Mouse (Mus musculus) CH12.LX (cell line): Measurements from ENCODE around the gene Fbxo42. TPM values are rescaled to one million over a fixed set of nuclear protein-coding genes. Genes with fewer than 3 reads are reported as not detected.
A peak's percentile ranks its signal among the peaks of the same experiment; 100 is the strongest.

Source experiments
- DNase-seq: peaks from one replicate; pipeline ENCODE4 v3.0.0-alpha.2; 2013; ENCODE audit errors: extremely low read depth
- H3K27ac ChIP-seq: 2 replicates; pipeline ENCODE4 v1.5.1; 2012; ENCODE audit warnings: low read depth, mild to moderate bottlenecking, control low read depth, moderate library complexity; ENCODE audit not compliant: insufficient read depth
- H3K27me3 ChIP-seq: replicated peaks from 2 replicates; pipeline ENCODE3; 2012; ENCODE audit warnings: inconsistent platforms
- H3K36me3 ChIP-seq, 2 experiments: replicated peaks in 1 of 2; 2 replicates each; pipeline versions ENCODE3 to v1.6.1; 2012; ENCODE audit warnings: inconsistent platforms in 1 of 2, low read length in 1 of 2, mild to moderate bottlenecking in 1 of 2, mixed read lengths in 1 of 2, moderate library complexity in 1 of 2; ENCODE audit not compliant: control insufficient read depth in 1 of 2, insufficient read depth in 1 of 2
- H3K4me1 ChIP-seq, 2 experiments: 2 replicates each; pipeline ENCODE4 v1.6.1; 2012; ENCODE audit warnings: inconsistent platforms in 1 of 2, moderate library complexity in 1 of 2; ENCODE audit not compliant: insufficient read depth in 2 of 2, control insufficient read depth in 1 of 2
- H3K4me2 ChIP-seq: 2 replicates; pipeline ENCODE4 v1.6.1; 2012; ENCODE audit warnings: low read depth, mild to moderate bottlenecking, control low read depth; ENCODE audit not compliant: poor library complexity, insufficient read depth, severe bottlenecking
- H3K4me3 ChIP-seq, 3 experiments: fragments of 150-350 bp in 1 of 3; sonication (generic) in 1 of 3; replicated peaks in 1 of 3; 2 replicates each; pipeline versions ENCODE3 to v1.5.1; 2011 to 2012; ENCODE audit warnings: low read depth in 2 of 3, low read length in 2 of 3, mild to moderate bottlenecking in 2 of 3, moderate library complexity in 2 of 3, control low read depth in 1 of 3, improper control_type of control experiment in 1 of 3, inconsistent platforms in 1 of 3, mixed read lengths in 1 of 3; ENCODE audit not compliant: poor library complexity in 1 of 3
- H3K79me2 ChIP-seq: replicated peaks from 2 replicates; pipeline ENCODE4 v1.6.1; 2012; ENCODE audit warnings: mild to moderate bottlenecking, moderate library complexity; ENCODE audit not compliant: control insufficient read depth, poor library complexity, insufficient read depth, severe bottlenecking; ENCODE audit errors: extremely low read depth
- H3K9ac ChIP-seq: 2 replicates; pipeline ENCODE4 v1.6.1; 2012; ENCODE audit warnings: low read depth, mild to moderate bottlenecking, control low read depth, moderate library complexity; ENCODE audit not compliant: insufficient read depth
- H3K9me3 ChIP-seq: replicated peaks from 2 replicates; pipeline ENCODE3; 2012; ENCODE audit warnings: low read length, inconsistent platforms, mixed read lengths
- BHLHE40 ChIP-seq: IDR thresholded peaks from 2 replicates; pipeline ENCODE4 v1.6.1; 2011; ENCODE audit warnings: mild to moderate bottlenecking, low read depth, low read length, improper control_type of control experiment
- CHD1 ChIP-seq: IDR thresholded peaks from 2 replicates; pipeline ENCODE4 v1.6.1; 2012; ENCODE audit warnings: low read depth, low read length, improper control_type of control experiment, inconsistent platforms
- CHD2 ChIP-seq: IDR thresholded peaks from 2 replicates; pipeline ENCODE4 v1.6.1; 2011; ENCODE audit warnings: low read length, improper control_type of control experiment
- CTCF ChIP-seq, 2 experiments: IDR thresholded peaks in 1 of 2; conservative IDR thresholded peaks in 1 of 2; 2 replicates each; pipeline ENCODE4 v1.5.1; 2011 to 2012; ENCODE audit warnings: low read depth in 2 of 2, low read length in 2 of 2, improper control_type of control experiment in 1 of 2, inconsistent platforms in 1 of 2, mild to moderate bottlenecking in 1 of 2, moderate library complexity in 1 of 2
- E2F4 ChIP-seq: IDR thresholded peaks from 2 replicates; pipeline ENCODE4 v1.6.1; 2011; ENCODE audit warnings: low read depth, low read length, improper control_type of control experiment; ENCODE audit not compliant: insufficient replicate concordance
- ELF1 ChIP-seq: IDR thresholded peaks from 2 replicates; pipeline ENCODE4 v1.6.1; 2014; ENCODE audit warnings: low read depth, mild to moderate bottlenecking, inconsistent platforms, low read length, improper control_type of control experiment
- EP300 ChIP-seq: IDR thresholded peaks from 2 replicates; pipeline ENCODE4 v1.6.1; 2011; ENCODE audit warnings: low read length, improper control_type of control experiment
- ETS1 ChIP-seq: conservative IDR thresholded peaks from 2 replicates; pipeline ENCODE4 v1.6.1; 2012; ENCODE audit warnings: low read depth, mild to moderate bottlenecking, inconsistent platforms, low read length, improper control_type of control experiment, moderate library complexity
- GABPA ChIP-seq: IDR thresholded peaks from 2 replicates; pipeline ENCODE4 v1.6.1; 2012; ENCODE audit warnings: low read depth, low read length, improper control_type of control experiment, inconsistent platforms; ENCODE audit not compliant: insufficient replicate concordance
- HCFC1 ChIP-seq: IDR thresholded peaks from 2 replicates; pipeline ENCODE4 v1.6.1; 2012; ENCODE audit warnings: low read depth, mild to moderate bottlenecking, inconsistent platforms, low read length, improper control_type of control experiment
- IRF4 ChIP-seq: IDR thresholded peaks from 2 replicates; pipeline ENCODE4 v1.6.1; 2014; ENCODE audit warnings: low read depth, mild to moderate bottlenecking, inconsistent platforms, low read length, improper control_type of control experiment
- JUN ChIP-seq: IDR thresholded peaks from 2 replicates; pipeline ENCODE4 v1.6.1; 2011; ENCODE audit warnings: low read depth, mild to moderate bottlenecking, low read length, improper control_type of control experiment, moderate library complexity; ENCODE audit not compliant: insufficient read depth
- KAT2A ChIP-seq: IDR thresholded peaks from 2 replicates; pipeline ENCODE4 v1.6.1; 2012; ENCODE audit warnings: low read length, improper control_type of control experiment, inconsistent platforms; ENCODE audit not compliant: insufficient replicate concordance
- MAFK ChIP-seq: IDR thresholded peaks from 2 replicates; pipeline ENCODE4 v1.6.1; 2011; ENCODE audit warnings: low read length, improper control_type of control experiment; ENCODE audit not compliant: insufficient replicate concordance
- MAX ChIP-seq: IDR thresholded peaks from 2 replicates; pipeline ENCODE4 v1.6.1; 2011; ENCODE audit warnings: low read length, improper control_type of control experiment
- MAZ ChIP-seq: IDR thresholded peaks from 2 replicates; pipeline ENCODE4 v1.6.1; 2012; ENCODE audit warnings: low read depth, mild to moderate bottlenecking, inconsistent platforms, low read length, improper control_type of control experiment, moderate library complexity
- MEF2A ChIP-seq: IDR thresholded peaks from 2 replicates; pipeline ENCODE4 v1.6.1; 2014; ENCODE audit warnings: low read depth, mild to moderate bottlenecking, inconsistent platforms, low read length, improper control_type of control experiment, borderline replicate concordance
- MXI1 ChIP-seq: IDR thresholded peaks from 2 replicates; pipeline ENCODE4 v1.6.1; 2011; ENCODE audit warnings: mild to moderate bottlenecking, low read depth, low read length, improper control_type of control experiment
- MYC ChIP-seq: IDR thresholded peaks from 2 replicates; pipeline ENCODE4 v1.6.1; 2011; ENCODE audit warnings: low read depth, mild to moderate bottlenecking, improper control_type of control experiment, low read length
- NELFE ChIP-seq: IDR thresholded peaks from 2 replicates; pipeline ENCODE4 v1.6.1; 2011; ENCODE audit warnings: low read depth, low read length, improper control_type of control experiment
- NRF1 ChIP-seq: IDR thresholded peaks from 2 replicates; pipeline ENCODE4 v1.6.1; 2014; ENCODE audit warnings: low read depth, mild to moderate bottlenecking, inconsistent platforms, low read length, improper control_type of control experiment, moderate library complexity
- PAX5 ChIP-seq: IDR thresholded peaks from 2 replicates; pipeline ENCODE4 v1.6.1; 2012; ENCODE audit warnings: low read length, inconsistent platforms, mixed read lengths
- POLR2A ChIP-seq: IDR thresholded peaks from 2 replicates; pipeline ENCODE4 v1.6.1; 2011; ENCODE audit warnings: low read depth, mild to moderate bottlenecking, improper control_type of control experiment, low read length
- POLR2AphosphoS2 ChIP-seq: IDR thresholded peaks from 2 replicates; pipeline ENCODE4 v1.6.1; 2011; ENCODE audit warnings: low read depth, low read length, improper control_type of control experiment
- RAD21 ChIP-seq: IDR thresholded peaks from 2 replicates; pipeline ENCODE4 v1.6.1; 2011; ENCODE audit warnings: low read depth, mild to moderate bottlenecking, low read length, improper control_type of control experiment, moderate library complexity
- RCOR1 ChIP-seq: conservative IDR thresholded peaks from 2 replicates; pipeline ENCODE4 v1.6.1; 2012; ENCODE audit warnings: low read depth, mild to moderate bottlenecking, inconsistent platforms, low read length, improper control_type of control experiment
- SIN3A ChIP-seq: IDR thresholded peaks from 2 replicates; pipeline ENCODE4 v1.6.1; 2012; ENCODE audit warnings: low read length, improper control_type of control experiment, inconsistent platforms
- SMC3 ChIP-seq: IDR thresholded peaks from 2 replicates; pipeline ENCODE4 v1.6.1; 2011; ENCODE audit warnings: low read depth, low read length, improper control_type of control experiment
- TBP ChIP-seq: conservative IDR thresholded peaks from 2 replicates; pipeline ENCODE4 v1.6.1; 2011; ENCODE audit warnings: low read depth, low read length, improper control_type of control experiment
- TCF12 ChIP-seq: IDR thresholded peaks from 2 replicates; pipeline ENCODE4 v1.6.1; 2014; ENCODE audit warnings: low read depth, mild to moderate bottlenecking, inconsistent platforms, low read length, improper control_type of control experiment
- UBTF ChIP-seq: IDR thresholded peaks from 2 replicates; pipeline ENCODE4 v1.6.1; 2012; ENCODE audit warnings: low read depth, mild to moderate bottlenecking, inconsistent platforms, low read length, improper control_type of control experiment, moderate library complexity
- USF1 ChIP-seq: IDR thresholded peaks from 2 replicates; pipeline ENCODE4 v1.6.1; 2014; ENCODE audit warnings: low read depth, mild to moderate bottlenecking, inconsistent platforms, low read length, improper control_type of control experiment
- USF2 ChIP-seq: conservative IDR thresholded peaks from 2 replicates; pipeline ENCODE4 v1.6.1; 2011; ENCODE audit warnings: low read depth, low read length, improper control_type of control experiment
- ZC3H11A ChIP-seq: IDR thresholded peaks from 2 replicates; pipeline ENCODE4 v1.6.1; 2012; ENCODE audit warnings: low read depth, mild to moderate bottlenecking, inconsistent platforms, low read length, improper control_type of control experiment
- ZKSCAN1 ChIP-seq: IDR thresholded peaks from 2 replicates; pipeline ENCODE4 v1.6.1; 2012; ENCODE audit warnings: low read depth, inconsistent platforms, low read length, improper control_type of control experiment, borderline replicate concordance
- ZMIZ1 ChIP-seq: IDR thresholded peaks from 2 replicates; pipeline ENCODE4 v1.6.1; 2012; ENCODE audit warnings: low read depth, mild to moderate bottlenecking, inconsistent platforms, low read length, improper control_type of control experiment
- ZNF384 ChIP-seq: IDR thresholded peaks from 2 replicates; pipeline ENCODE4 v1.6.1; 2012; ENCODE audit warnings: low read depth, low read length, improper control_type of control experiment, inconsistent platforms
- dilution Hi-C: fragments of 300-500 bp; cut with MboI; formaldehyde crosslinking; loops from 2 replicates; pipeline ENCODE4 v1.14.3; 2020; ENCODE audit warnings: low sequenced_read_pairs; ENCODE audit not compliant: extremely low pct_unique_long_range_greater_than_20kb, extremely low pct_ligation_motif_present
- in situ Hi-C: fragments of 300-500 bp; cut with MboI; formaldehyde crosslinking; loops from 3 replicates; pipeline ENCODE4 v1.14.3; 2019; ENCODE audit warnings: low sequenced_read_pairs, low pct_ligation_motif_present, low pct_unique_long_range_greater_than_20kb, mixed read lengths
- polyA plus RNA-seq: library from polyadenylated mRNA; unstranded; fragments of >175 nt; gene quantifications from 2 replicates; pipeline ENCODE4 v1.2.1, GENCODE M21; 2012; ENCODE audit warnings: low read depth; ENCODE audit not compliant: insufficient read length
- total RNA-seq, 2 experiments: library from RNA; depleted of rRNA; stranded (reverse); fragments of 300-350 nt in 1 of 2; fragments of >200 nt in 1 of 2; gene quantifications; 2 replicates each; pipeline ENCODE4 v1.2.3; 2012 to 2014

Gene Fbxo42
- total and polyA plus RNA-seq, 3 experiments: 9.8 to 16.5 (median 14.4) TPM

- Histone ChIP-seq H3K4me2 (peak within 1 kb of the TSS; percentile 63), H3K27me3 (no peaks in the 10 kb centered on the region), H3K79me2 (peaks cover 46% of the 10 kb centered on the region), H3K36me3 (peaks cover 0 to 16% of the 10 kb centered on the region in 2 experiments), H3K4me3 (peak within 1 kb of the TSS; percentile 73 to 88 (median 73)), H3K9me3 (no peaks in the 10 kb centered on the region), H3K9ac (peak within 1 kb of the TSS; percentile 87), H3K4me1 (peaks cover 24 to 68% of the 10 kb centered on the region in 2 experiments), H3K27ac (peak within 1 kb of the TSS; percentile 91)
- dilution Hi-C loops: no loop called here
- peak; percentile 99 for DNase-seq
- in situ Hi-C loops: no loop called here
- TF ChIP-seq USF1 (no peak), UBTF (0 out of 2 replicates have a peak, but pooled peaks have one; percentile 86), ETS1 (peak; percentile 27; the same call in 1 of the 2 replicates), MEF2A (peak; percentile 30), PAX5 (no peak), MYC (0 out of 2 replicates have a peak, but pooled peaks have one; percentile 5), EP300 (0 out of 2 replicates have a peak, but pooled peaks have one; percentile 19), MAZ (peak; percentile 79; the same call in 1 of the 2 replicates), ZMIZ1 (peak; percentile 61), CTCF (conservative IDR thresholded peaks at IDR 0.05 in 1 of 2, IDR thresholded peaks at IDR 0.05 in 1 of 2; ENCODE audit: low read depth in 2 of 2, low read length in 2 of 2) (no peak), CHD1 (no peak), BHLHE40 (no peak), JUN (no peak), ZC3H11A (no peak), ZKSCAN1 (no peak), HCFC1 (peak; percentile 90), TBP (0 out of 2 replicates have a peak, but pooled peaks have one; percentile 63), CHD2 (peak; percentile 52; the same call in 1 of the 2 replicates), NELFE (peak; percentile 72; the same call in 1 of the 2 replicates), MAX (peak; percentile 33; the same call in 1 of the 2 replicates), KAT2A (peak; percentile 51; the same call in 1 of the 2 replicates), RAD21 (no peak), USF2 (no peak), SMC3 (no peak), IRF4 (peak; percentile 7), ELF1 (peak; percentile 98), RCOR1 (peak; percentile 91; the same call in 1 of the 2 replicates), GABPA (no peak), TCF12 (peak; percentile 70), SIN3A (0 out of 2 replicates have a peak, but pooled peaks have one; percentile 60), NRF1 (peak; percentile 95), MAFK (no peak), POLR2A (peak; percentile 85), MXI1 (peak; percentile 74), POLR2AphosphoS2 (0 out of 2 replicates have a peak, but pooled peaks have one; percentile 41), ZNF384 (no peak), E2F4 (no peak)
Measured at GRCm38 (mm10) chr4:141139116-141139970, 8.4 kb upstream of the Fbxo42 start, which contains the start of gene Szrd1. Gene Szrd1, minus strand, starts transcription at chr4:141139775.
